Mouse (Mus musculus): ENCODE results near the gene Spata17. TPM values are rescaled to one million over a fixed set of nuclear protein-coding genes. Genes with fewer than 3 reads are reported as not detected.

Gene Spata17
- polyA plus RNA-seq, 1 experiment from 2014 or later = 1.3 TPM

GRCm38 (mm10) chr1:187230255-187230654 lies 15.0 kb upstream of the Spata17 start:
- no peak overlapping the region for H3K4me3 ChIP-seq (replicated peaks)
- H3K27me3 ChIP-seq = no peaks in the 10 kb centered on the region
- peaks cover 28% of the 10 kb centered on the region for H3K36me3 ChIP-seq
- H3K4me1 ChIP-seq (replicated peaks) = no peaks in the 10 kb centered on the region
- no peak for ATAC-seq
- 93% methylated on average over 5 of the region's 5 CpGs for WGBS
- H3K9me3 ChIP-seq = no peaks in the 10 kb centered on the region
- H3K9ac ChIP-seq (replicated peaks) = no peak overlapping the region
- no peak overlapping the region; the same call in 1 of the 2 replicates for H3K27ac ChIP-seq
- no peak overlapping the region for H3K4me2 ChIP-seq (replicated peaks)

- WGBS = 91% methylated on average over 13 of the region's 13 CpGs
- Histone ChIP-seq H3K4me2 (replicated peaks) (no peak overlapping the region), H3K9me3 (no peaks in the 10 kb centered on the region), H3K9ac (replicated peaks) (no peak overlapping the region), H3K27ac (no peak overlapping the region), H3K36me3 (peaks cover 24% of the 10 kb centered on the region), H3K4me1 (replicated peaks) (no peaks in the 10 kb centered on the region), H3K27me3 (no peaks in the 10 kb centered on the region), H3K4me3 (replicated peaks) (no peak overlapping the region)
- ATAC-seq = no peak
Measured at GRCm38 (mm10) chr1:187228414-187229146, 13.3 kb upstream of the Spata17 start.

DNA sequence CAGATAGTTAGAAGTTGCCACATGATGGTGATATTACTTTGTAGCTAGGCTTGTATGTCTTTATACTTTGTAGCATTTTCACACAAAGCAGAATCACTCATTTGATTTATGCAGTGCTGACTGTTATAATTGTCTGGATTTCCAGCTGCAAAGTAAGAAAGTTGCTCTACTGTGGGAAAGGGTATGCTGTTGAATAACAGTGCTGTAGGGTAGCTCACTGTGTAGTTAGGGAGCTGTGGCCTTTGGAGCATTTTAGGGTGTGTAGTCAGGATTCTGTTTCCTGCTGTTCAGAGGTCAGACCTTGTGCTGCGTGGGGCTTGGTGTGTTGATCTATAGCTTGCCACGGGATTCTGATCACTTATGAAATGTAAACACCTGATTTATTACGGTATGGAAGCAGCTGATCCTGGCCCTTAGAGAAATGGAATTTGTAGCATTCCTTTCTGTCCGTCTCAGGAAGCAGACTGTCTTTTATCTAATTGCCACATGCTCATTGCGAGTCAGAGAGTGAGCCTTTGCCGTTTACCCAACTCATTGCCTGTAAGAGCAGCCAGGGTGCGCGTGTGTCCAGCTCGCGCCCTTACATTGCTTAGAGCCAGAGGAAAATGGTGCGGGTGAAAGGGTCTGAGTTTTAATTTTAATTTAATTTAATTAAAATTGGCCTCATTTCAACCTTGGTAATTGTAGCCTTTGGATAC lies 11.2 kb upstream of the Spata17 start:
- Histone ChIP-seq H3K27me3 (no peaks in the 10 kb centered on the region), H3K4me2 (replicated peaks) (no peak overlapping the region), H3K9ac (replicated peaks) (no peak overlapping the region), H3K4me1 (replicated peaks) (no peaks in the 10 kb centered on the region), H3K4me3 (replicated peaks) (no peak overlapping the region), H3K9me3 (no peaks in the 10 kb centered on the region), H3K36me3 (peaks cover 17% of the 10 kb centered on the region), H3K27ac (no peak overlapping the region)
- whole genome bisulfite sequencing = 83% methylated on average over 11 of the region's 11 CpGs
- no peak for ATAC-seq

- Histone ChIP-seq H3K36me3 (peaks cover 4% of the 10 kb centered on the region; the same call in 1 of the 2 replicates), H3K4me1 (replicated peaks) (peaks cover 16% of the 10 kb centered on the region), H3K27ac (no peak overlapping the region), H3K9me3 (no peaks in the 10 kb centered on the region), H3K27me3 (no peaks in the 10 kb centered on the region), H3K9ac (replicated peaks) (no peak overlapping the region), H3K4me3 (replicated peaks) (no peak overlapping the region), H3K4me2 (replicated peaks) (no peak overlapping the region)
- ATAC-seq = no peak
- 82% methylated on average over 6 of the region's 6 CpGs for WGBS
Measured at GRCm38 (mm10) chr1:187220756-187221155, 5.5 kb upstream of the Spata17 start.

GRCm38 (mm10) chr1:187216620-187217410 lies 1.6 kb upstream of the Spata17 start:
- no peak for ATAC-seq
- Histone ChIP-seq H3K9me3 (no peaks in the 10 kb centered on the region), H3K27ac (no peak overlapping the region), H3K4me1 (replicated peaks) (peaks cover 16% of the 10 kb centered on the region), H3K9ac (replicated peaks) (no peak overlapping the region), H3K36me3 (no peaks in the 10 kb centered on the region), H3K4me3 (replicated peaks) (no peak overlapping the region), H3K27me3 (no peaks in the 10 kb centered on the region), H3K4me2 (replicated peaks) (no peak overlapping the region)
- WGBS = 93% methylated on average over 9 of the region's 9 CpGs

- no peaks in the 10 kb centered on the region for H3K9me3 ChIP-seq
- H3K9ac ChIP-seq (replicated peaks) = no peak overlapping the region
- WGBS = 86% methylated on average over 4 of the region's 4 CpGs
- no peaks in the 10 kb centered on the region for H3K27me3 ChIP-seq
- no peak overlapping the region for H3K27ac ChIP-seq
- no peak overlapping the region for H3K4me3 ChIP-seq (replicated peaks)
- H3K36me3 ChIP-seq = no peaks in the 10 kb centered on the region
- no peaks in the 10 kb centered on the region for H3K4me1 ChIP-seq (replicated peaks)
- no peak for ATAC-seq
- H3K4me2 ChIP-seq (replicated peaks) = no peak overlapping the region
Measured at GRCm38 (mm10) chr1:187210736-187211135, 4.5 kb downstream of the Spata17 start.

DNA sequence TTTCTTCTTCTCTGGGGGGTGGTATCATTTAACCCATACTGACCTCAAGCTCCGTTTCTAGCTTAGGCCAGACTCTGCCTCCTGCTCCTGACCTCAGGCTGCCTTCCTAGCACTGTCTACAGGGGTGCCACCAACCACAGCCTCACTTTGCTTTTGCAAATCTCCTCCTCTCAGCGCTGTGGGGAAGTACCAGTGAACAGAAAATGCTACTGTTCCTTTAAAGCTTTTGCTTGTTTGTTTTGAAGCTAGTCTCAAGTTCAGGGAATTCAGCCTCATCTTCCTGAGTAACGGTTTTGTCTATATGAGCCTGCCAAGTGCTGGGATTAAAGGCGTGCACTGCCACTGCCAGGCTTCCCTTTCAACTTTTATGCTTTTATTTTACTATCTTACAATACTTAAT lies 5.8 kb downstream of the Spata17 start:
- H3K4me2 ChIP-seq (replicated peaks) = no peak overlapping the region
- H3K9me3 ChIP-seq = no peaks in the 10 kb centered on the region
- WGBS = 58% methylated on average over 4 of the region's 4 CpGs
- no peak overlapping the region for H3K4me3 ChIP-seq (replicated peaks)
- H3K9ac ChIP-seq (replicated peaks) = no peak overlapping the region
- H3K27ac ChIP-seq = no peak overlapping the region
- no peaks in the 10 kb centered on the region for H3K27me3 ChIP-seq
- no peaks in the 10 kb centered on the region for H3K36me3 ChIP-seq
- no peak for ATAC-seq
- H3K4me1 ChIP-seq (replicated peaks) = no peaks in the 10 kb centered on the region

DNA sequence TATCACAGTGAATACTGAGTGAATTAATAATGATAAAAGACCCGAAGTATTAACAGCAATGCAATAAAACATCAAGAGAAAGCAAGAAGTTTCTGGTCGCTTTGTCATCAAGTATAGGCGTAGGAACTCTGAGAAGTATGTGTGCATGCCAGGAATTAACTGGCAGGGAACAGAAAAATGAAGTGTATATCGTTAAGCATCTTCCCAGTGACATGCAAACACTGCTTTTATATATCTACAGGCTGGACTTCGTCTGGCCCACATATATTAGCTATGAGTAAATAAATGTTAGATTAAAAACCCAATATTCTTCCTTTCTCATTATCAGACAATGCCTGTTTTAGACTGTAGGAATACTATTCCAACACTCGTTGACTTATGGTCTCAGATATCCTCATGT lies 9.8 kb downstream of the Spata17 start:
- no peak overlapping the region for H3K27ac ChIP-seq
- H3K4me3 ChIP-seq (replicated peaks) = no peak overlapping the region
- H3K9me3 ChIP-seq = no peaks in the 10 kb centered on the region
- ATAC-seq = no peak
- no peaks in the 10 kb centered on the region for H3K27me3 ChIP-seq
- no peak overlapping the region for H3K4me2 ChIP-seq (replicated peaks)
- no peaks in the 10 kb centered on the region for H3K4me1 ChIP-seq (replicated peaks)
- no peak overlapping the region for H3K9ac ChIP-seq (replicated peaks)
- WGBS = 83% methylated on average over 6 of the region's 6 CpGs
- H3K36me3 ChIP-seq = no peaks in the 10 kb centered on the region

DNA sequence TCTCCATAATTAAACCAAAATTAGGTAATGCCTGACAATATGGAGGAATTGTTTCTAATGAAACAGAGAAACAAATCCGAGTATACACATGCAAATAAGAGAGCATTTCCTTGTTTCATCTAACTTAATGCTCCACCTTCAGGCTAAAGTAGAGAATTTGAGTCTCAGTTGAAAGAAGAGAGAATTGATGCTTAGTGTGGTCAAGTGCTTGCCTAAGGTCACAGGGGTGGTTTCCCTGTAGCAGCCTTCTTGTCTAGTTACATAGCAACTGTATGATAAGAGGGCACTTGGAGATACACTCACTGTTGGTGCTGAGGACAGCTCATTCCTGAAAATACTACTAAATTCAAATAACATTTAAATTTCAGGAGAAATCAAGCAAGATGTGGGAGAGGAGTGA lies 36.7 kb downstream of the Spata17 start:
- ATAC-seq = no peak
- Histone ChIP-seq H3K9me3 (no peaks in the 10 kb centered on the region), H3K36me3 (no peaks in the 10 kb centered on the region), H3K27me3 (no peaks in the 10 kb centered on the region), H3K9ac (replicated peaks) (no peak overlapping the region), H3K4me2 (replicated peaks) (no peak overlapping the region), H3K27ac (no peak overlapping the region), H3K4me1 (replicated peaks) (no peaks in the 10 kb centered on the region), H3K4me3 (replicated peaks) (no peak overlapping the region)
- WGBS = 51% methylated on average over 1 of the region's 1 CpGs

GRCm38 (mm10) chr1:187175991-187176390 lies 39.3 kb downstream of the Spata17 start:
- ATAC-seq = no peak

DNA sequence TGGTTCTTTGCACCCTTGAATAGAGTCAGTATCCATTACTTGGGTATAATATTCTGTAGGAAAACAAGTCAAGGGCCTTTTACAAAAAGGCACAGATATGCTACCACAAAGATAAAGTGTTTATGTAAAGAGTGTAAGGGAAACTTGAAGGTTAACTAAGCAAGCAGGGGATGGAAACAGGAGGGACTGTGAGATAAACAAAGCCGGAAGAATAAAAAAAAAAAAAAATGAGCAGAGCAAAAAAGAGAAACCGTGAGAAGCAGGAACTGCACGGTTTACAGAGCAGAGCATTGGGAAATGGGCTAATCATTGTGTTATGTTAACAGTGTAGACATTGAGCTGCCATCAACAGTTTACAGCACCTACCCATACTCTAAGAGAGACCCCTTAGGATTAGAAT lies 44.9 kb downstream of the Spata17 start:
- Histone ChIP-seq H3K36me3 (no peaks in the 10 kb centered on the region), H3K4me3 (replicated peaks) (no peak overlapping the region), H3K27ac (no peak overlapping the region), H3K27me3 (no peaks in the 10 kb centered on the region), H3K9me3 (no peaks in the 10 kb centered on the region), H3K4me2 (replicated peaks) (no peak overlapping the region), H3K9ac (replicated peaks) (no peak overlapping the region), H3K4me1 (replicated peaks) (no peaks in the 10 kb centered on the region)
- ATAC-seq = no peak
- WGBS = 90% methylated on average over 3 of the region's 3 CpGs

More at GRCm38 (mm10) chr1:187175991-187176390, 39.3 kb downstream of the Spata17 start:
- Histone ChIP-seq H3K4me1 (replicated peaks) (no peaks in the 10 kb centered on the region), H3K27ac (no peak overlapping the region), H3K36me3 (no peaks in the 10 kb centered on the region), H3K4me2 (replicated peaks) (no peak overlapping the region), H3K27me3 (no peaks in the 10 kb centered on the region), H3K4me3 (replicated peaks) (no peak overlapping the region), H3K9me3 (no peaks in the 10 kb centered on the region), H3K9ac (replicated peaks) (no peak overlapping the region)
- 100% methylated on average over 1 of the region's 1 CpGs for WGBS

DNA sequence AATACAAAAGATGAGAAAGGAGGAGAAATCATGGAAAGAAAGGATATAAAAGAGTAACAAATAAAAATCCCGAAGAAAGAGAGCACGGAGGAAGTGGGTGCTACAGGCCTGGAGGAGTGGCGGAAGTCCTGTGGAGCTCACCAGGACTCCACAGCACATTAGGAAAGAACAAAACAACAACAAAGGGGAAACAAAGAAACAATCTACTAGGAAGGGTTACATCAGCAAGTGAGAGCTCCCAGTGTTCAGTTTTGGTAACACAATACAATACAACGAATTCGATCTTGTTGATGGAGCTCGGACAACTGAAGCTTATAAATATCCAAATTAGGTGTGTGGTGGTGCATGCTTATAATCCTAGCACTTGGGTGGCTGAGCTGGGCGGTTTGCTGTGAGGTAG lies 45.6 kb downstream of the Spata17 start:
- Histone ChIP-seq H3K4me2 (replicated peaks) (no peak overlapping the region), H3K27ac (no peak overlapping the region), H3K9ac (replicated peaks) (no peak overlapping the region), H3K27me3 (no peaks in the 10 kb centered on the region), H3K4me1 (replicated peaks) (no peaks in the 10 kb centered on the region), H3K4me3 (replicated peaks) (no peak overlapping the region), H3K9me3 (no peaks in the 10 kb centered on the region), H3K36me3 (no peaks in the 10 kb centered on the region)
- WGBS = 63% methylated on average over 7 of the region's 7 CpGs
- no peak for ATAC-seq
